In the genomic region with DNA sequence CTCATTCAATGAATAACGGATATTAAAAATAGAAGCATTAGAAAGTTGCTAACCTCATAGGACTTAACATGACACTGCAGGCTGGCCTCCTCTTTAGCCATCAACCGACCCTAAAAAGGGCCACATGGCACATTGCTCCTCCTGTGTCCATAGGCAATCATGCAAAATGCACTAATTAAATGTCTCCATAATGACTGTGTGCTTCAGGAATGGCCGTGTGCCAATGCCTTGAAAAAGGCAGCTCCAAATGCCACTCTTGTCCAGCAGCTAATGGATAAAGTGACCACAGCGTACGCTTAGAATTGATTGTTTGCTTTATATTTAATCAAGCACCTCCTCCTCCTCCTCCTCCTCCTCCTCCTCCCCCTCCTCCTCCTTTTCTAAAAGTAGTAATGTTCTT, we compare ENCODE assay signal across 14 mouse cellular contexts. TPM values are rescaled to one million over a fixed set of nuclear protein-coding genes. Genes with fewer than 3 reads are reported as not detected.
"Had no signal": no experiment of that assay in that cellular context is flagged by ENCODE, and none has a peak within 500 bp of the region (broad histone marks: within the 10 kb centered on the region; RNA-seq: fewer than 3 reads in every experiment).

No protein-coding gene starts in this region.

- DNase-seq: lung, adult 18-20 months; lung, embryonic 14.5 days; lung, postnatal 10 days; lung, postnatal 4 days; retina, postnatal 1 day; right cerebral cortex, adult 18-20 months; right cerebral cortex, postnatal 25 days; right cerebral cortex, postnatal 4 days; spleen, adult 18-20 months; thymus, adult 18-20 months; thymus, postnatal 14 days; thymus, postnatal 36 days had no signal

RNA-seq across cellular contexts. Expression of a gene that starts 17.4 kb away (rescaled TPM):
- total RNA-seq: megakaryocyte, adult 5-6 weeks; megakaryocyte-erythroid progenitor cell, adult 5-6 weeks had no signal
